Mouse (Mus musculus) kidney, postnatal 4 days (tissue): ENCODE measurements around the gene Olfr781.
"Not testable (repeated sequence)": the region's sequence is repeated elsewhere in the genome, so short reads cannot be mapped to it uniquely, and the experiment has no call there.

Source experiments
- DNase-seq, 2 experiments: peaks; one replicate each; pipeline ENCODE4 v3.0.0; 2021; ENCODE audit warnings: mixed read lengths in 2 of 2

Gene Olfr781

GRCm38 (mm10) chr10:129328554-129328953, at the start of gene Olfr781:
TSS of gene Olfr781 (plus strand) at chr10:129328854.
- DNase-seq: no peak

GRCm38 (mm10) chr10:129312973-129313372, 15.7 kb upstream of the Olfr781 start:
- not testable (repeated sequence) for DNase-seq

- not testable (repeated sequence) for DNase-seq
Measured at GRCm38 (mm10) chr10:129313521-129313920, 15.1 kb upstream of the Olfr781 start.

GRCm38 (mm10) chr10:129317817-129318216, 10.8 kb upstream of the Olfr781 start, which contains the start of gene Olfr780:
TSS of gene Olfr780 (plus strand) at chr10:129318117.
- no peak for DNase-seq

GRCm38 (mm10) chr10:129348550-129348949, 19.9 kb downstream of the Olfr781 start, which contains the start of gene Olfr782:
TSS of gene Olfr782 (plus strand) at chr10:129348850.
- DNase-seq: no peak

- DNase-seq: not testable (repeated sequence)
Measured at GRCm38 (mm10) chr10:129352475-129352874, 23.8 kb downstream of the Olfr781 start.

GRCm38 (mm10) chr10:129356496-129356895, 27.8 kb downstream of the Olfr781 start:
- not testable (repeated sequence) for DNase-seq

GRCm38 (mm10) chr10:129357307-129357706, 28.7 kb downstream of the Olfr781 start:
- no peak for DNase-seq

- DNase-seq: not testable (repeated sequence)
Measured at GRCm38 (mm10) chr10:129374051-129374450, 45.4 kb downstream of the Olfr781 start.
